Mouse (Mus musculus): ENCODE results near the gene Vwa5a.

GRCm38 (mm10) chr9:38728218-38728617 is 10.2 kb downstream of the Vwa5a start:
- no peak for TF ChIP-seq CTCF (IDR thresholded peaks at IDR 0.05; ENCODE audit: low read depth)
- no peak for TF ChIP-seq EP300 (IDR thresholded peaks at IDR 0.05; ENCODE audit: low read depth)

All from liver, embryonic 14.5 days (tissue).